Mouse (Mus musculus) lung, embryonic 14.5 days (tissue): ENCODE measurements around the gene Fbxl14. TPM values are rescaled to one million over a fixed set of nuclear protein-coding genes. Genes with fewer than 3 reads are reported as not detected.
"Not testable (repeated sequence)": the region's sequence is repeated elsewhere in the genome, so short reads cannot be mapped to it uniquely, and the experiment has no call there.

Experiments used
- ATAC-seq: fragments of 200-750 bp; cut with Nextera tagmentation; 2 replicates; pipeline ENCODE4 v1.8.0; 2017; ENCODE audit warnings: mild to moderate bottlenecking, moderate TSS enrichment, moderate library complexity; ENCODE audit not compliant: insufficient read depth
- DNase-seq: peaks from one replicate; pipeline ENCODE4 v3.0.0-alpha.2; 2015
- H3K27ac ChIP-seq: fragments of 300-500 bp; sonication (generic); 2 replicates; pipeline ENCODE4 v1.5.1; 2014; ENCODE audit warnings: low read depth, mild to moderate bottlenecking, moderate library complexity
- H3K27me3 ChIP-seq: fragments of 300-500 bp; sonication (generic); 2 replicates; pipeline ENCODE4 v1.6.1; 2014; ENCODE audit warnings: low read length, control low read depth; ENCODE audit not compliant: insufficient read depth
- H3K36me3 ChIP-seq: fragments of 300-500 bp; sonication (generic); 2 replicates; pipeline ENCODE4 v1.6.1; 2014; ENCODE audit warnings: control low read depth; ENCODE audit not compliant: insufficient read depth
- H3K4me1 ChIP-seq: fragments of 300-500 bp; sonication (generic); 2 replicates; pipeline ENCODE4 v1.6.1; 2014; ENCODE audit warnings: antibody characterized with exemption, control low read depth; ENCODE audit not compliant: insufficient read depth
- H3K4me2 ChIP-seq: fragments of 300-500 bp; sonication (generic); 2 replicates; pipeline ENCODE4 v1.6.1; 2014; ENCODE audit warnings: mild to moderate bottlenecking
- H3K4me3 ChIP-seq: fragments of 300-500 bp; sonication (generic); 2 replicates; pipeline ENCODE4 v1.5.1; 2014; ENCODE audit warnings: low read depth, low read length
- H3K9ac ChIP-seq: fragments of 300-500 bp; sonication (generic); 2 replicates; pipeline ENCODE4 v1.6.1; 2014
- H3K9me3 ChIP-seq: fragments of 300-500 bp; sonication (generic); 2 replicates; pipeline ENCODE4 v1.6.1; 2016; ENCODE audit warnings: low read depth, low read length, control low read depth
- CTCF ChIP-seq: IDR thresholded peaks from 2 replicates; pipeline ENCODE4 v1.5.1; 2016; ENCODE audit warnings: antibody characterized with exemption, low read depth
- WGBS: fragments of 180-500 bp; shearing (Covaris S2); extraction: QIAGEN DNeasy Blood & Tissue Kit; methylation state at CpG from one replicate; pipeline ENCODE4 v1.1.7; 2014; 5-methylcytosine and 5-hydroxymethylcytosine counted together
- polyA plus RNA-seq: library from polyadenylated mRNA; unstranded; fragments of >200 nt; fragmentation: Nextera tagmentation; extraction: Ambion mirVana; gene quantifications from 2 replicates; pipeline ENCODE4 v1.2.1, GENCODE M21; 2014

Fbxl14 gene
- polyA plus RNA-seq, 1 experiment from 2014 or later = 6.2 TPM

DNA sequence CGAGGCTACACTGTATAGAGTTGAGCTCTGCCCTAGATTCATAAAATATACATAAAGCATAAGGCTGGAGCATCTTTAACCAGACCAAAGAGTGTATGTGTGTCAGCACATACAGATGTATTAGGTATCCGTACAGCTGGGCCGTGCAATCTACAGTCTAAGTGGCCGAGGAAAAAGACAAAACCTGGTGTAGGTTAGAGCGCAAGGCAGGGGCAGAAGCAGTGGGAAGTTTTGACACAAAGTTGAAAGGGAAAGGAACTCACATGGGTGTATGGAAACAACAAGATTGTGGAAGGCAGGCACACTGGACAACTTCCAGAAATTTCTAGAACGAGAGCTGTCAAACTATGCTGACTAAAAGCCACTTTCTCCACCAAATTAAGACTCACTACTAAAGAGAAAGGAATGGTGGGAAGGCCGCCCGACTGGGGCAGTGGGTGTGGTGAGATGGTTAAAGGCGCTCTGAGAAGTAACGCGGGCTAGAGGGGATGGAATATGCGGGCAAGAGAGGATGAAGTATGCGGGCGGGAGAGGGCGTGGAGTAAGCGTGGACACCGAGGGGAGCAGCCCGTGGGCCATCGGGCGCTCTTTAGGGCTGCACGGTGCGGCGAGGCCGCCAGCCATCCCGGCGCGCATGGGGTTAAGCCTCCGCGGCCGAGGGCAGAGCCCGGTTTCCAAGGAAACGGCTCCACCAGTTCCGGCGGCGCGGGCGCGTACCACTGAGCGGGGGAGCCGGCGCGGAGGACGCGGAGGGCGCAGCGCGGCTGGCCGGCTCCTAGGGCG lies 717 bp upstream of the Fbxl14 start:
- Histone ChIP-seq H3K9ac (peak overlapping the region; percentile 92), H3K9me3 (no peaks in the 10 kb centered on the region), H3K4me2 (peak overlapping the region; percentile 100), H3K27me3 (no peaks in the 10 kb centered on the region), H3K36me3 (peaks cover 17% of the 10 kb centered on the region), H3K27ac (peak overlapping the region; percentile 97), H3K4me3 (peak overlapping the region; percentile 86), H3K4me1 (peaks cover 9% of the 10 kb centered on the region; the same call in 1 of the 2 replicates)
- peak; percentile 96 for DNase-seq
- under 1% methylated on average over 49 of the region's 49 CpGs for WGBS
- ATAC-seq = peak; percentile 91
- no peak for TF ChIP-seq CTCF

DNA sequence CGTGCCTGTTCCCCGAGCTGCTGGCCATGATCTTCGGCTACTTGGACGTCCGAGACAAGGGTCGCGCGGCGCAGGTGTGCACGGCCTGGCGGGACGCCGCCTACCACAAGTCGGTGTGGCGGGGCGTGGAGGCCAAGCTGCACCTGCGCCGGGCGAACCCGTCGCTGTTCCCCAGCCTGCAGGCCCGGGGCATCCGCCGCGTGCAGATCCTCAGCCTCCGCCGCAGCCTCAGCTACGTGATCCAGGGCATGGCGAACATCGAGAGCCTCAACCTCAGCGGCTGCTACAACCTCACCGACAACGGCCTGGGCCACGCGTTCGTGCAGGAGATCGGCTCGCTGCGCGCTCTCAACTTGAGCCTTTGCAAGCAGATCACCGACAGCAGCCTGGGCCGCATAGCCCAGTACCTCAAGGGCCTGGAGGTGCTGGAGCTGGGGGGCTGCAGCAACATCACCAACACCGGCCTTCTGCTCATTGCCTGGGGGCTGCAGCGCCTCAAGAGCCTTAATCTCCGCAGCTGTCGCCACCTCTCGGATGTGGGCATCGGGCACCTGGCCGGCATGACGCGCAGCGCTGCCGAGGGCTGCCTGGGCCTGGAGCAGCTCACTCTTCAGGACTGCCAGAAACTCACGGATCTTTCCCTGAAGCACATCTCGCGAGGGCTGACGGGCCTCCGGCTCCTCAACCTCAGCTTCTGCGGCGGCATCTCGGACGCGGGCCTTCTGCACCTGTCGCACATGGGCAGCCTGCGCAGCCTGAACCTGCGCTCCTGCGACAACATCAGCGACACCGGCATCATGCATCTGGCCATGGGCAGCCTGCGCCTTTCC lies 623 bp downstream of the Fbxl14 start:
- peak overlapping the region; percentile 86 for H3K4me3 ChIP-seq
- H3K27ac ChIP-seq = peak overlapping the region; percentile 97
- WGBS = under 1% methylated on average over 68 of the region's 70 CpGs
- H3K36me3 ChIP-seq = peaks cover 29% of the 10 kb centered on the region
- no peaks in the 10 kb centered on the region for H3K9me3 ChIP-seq
- 0 out of 2 replicates have a peak, but pooled peaks have one; percentile 1 for TF ChIP-seq CTCF
- H3K4me2 ChIP-seq = peak overlapping the region; percentile 100
- ATAC-seq = peak; percentile 3
- no peaks in the 10 kb centered on the region for H3K27me3 ChIP-seq
- H3K9ac ChIP-seq = peak overlapping the region; percentile 92
- H3K4me1 ChIP-seq = peaks cover 9% of the 10 kb centered on the region; the same call in 1 of the 2 replicates
- peak; percentile 65 for DNase-seq

DNA sequence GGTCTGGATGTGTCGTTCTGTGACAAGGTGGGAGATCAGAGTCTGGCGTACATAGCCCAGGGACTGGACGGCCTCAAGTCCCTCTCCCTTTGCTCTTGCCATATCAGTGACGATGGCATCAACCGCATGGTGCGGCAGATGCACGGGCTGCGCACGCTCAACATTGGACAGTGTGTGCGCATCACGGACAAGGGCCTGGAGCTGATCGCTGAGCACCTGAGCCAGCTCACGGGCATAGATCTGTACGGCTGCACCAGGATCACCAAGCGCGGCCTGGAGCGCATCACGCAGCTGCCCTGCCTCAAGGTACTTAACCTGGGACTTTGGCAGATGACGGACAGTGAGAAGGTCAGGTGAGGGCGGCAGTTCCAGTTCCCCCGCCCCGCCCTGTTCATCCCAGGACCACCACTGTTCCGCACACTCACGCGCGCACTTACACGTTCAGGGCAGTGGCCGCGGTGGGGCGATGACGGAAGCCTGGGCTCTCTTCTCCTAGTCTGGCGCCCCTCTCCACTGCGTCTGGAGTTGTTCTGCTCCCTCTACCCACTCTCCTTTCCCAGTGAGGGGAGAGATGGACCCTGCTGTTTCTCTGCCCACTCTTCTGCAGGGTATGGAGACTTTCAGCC lies 1.4 kb downstream of the Fbxl14 start:
- H3K27me3 ChIP-seq = no peaks in the 10 kb centered on the region
- peaks cover 9% of the 10 kb centered on the region; the same call in 1 of the 2 replicates for H3K4me1 ChIP-seq
- peak overlapping the region; percentile 92 for H3K9ac ChIP-seq
- WGBS = 1% methylated on average over 33 of the region's 33 CpGs
- peak; percentile 11; the same call in 1 of the 2 replicates for TF ChIP-seq CTCF
- no peak overlapping the region; the same call in 1 of the 2 replicates for H3K27ac ChIP-seq
- no peaks in the 10 kb centered on the region for H3K9me3 ChIP-seq
- peak; percentile 59 for DNase-seq
- no peak for ATAC-seq
- peak overlapping the region; percentile 100 for H3K4me2 ChIP-seq
- H3K36me3 ChIP-seq = peaks cover 31% of the 10 kb centered on the region
- peak overlapping the region; percentile 86 for H3K4me3 ChIP-seq

DNA sequence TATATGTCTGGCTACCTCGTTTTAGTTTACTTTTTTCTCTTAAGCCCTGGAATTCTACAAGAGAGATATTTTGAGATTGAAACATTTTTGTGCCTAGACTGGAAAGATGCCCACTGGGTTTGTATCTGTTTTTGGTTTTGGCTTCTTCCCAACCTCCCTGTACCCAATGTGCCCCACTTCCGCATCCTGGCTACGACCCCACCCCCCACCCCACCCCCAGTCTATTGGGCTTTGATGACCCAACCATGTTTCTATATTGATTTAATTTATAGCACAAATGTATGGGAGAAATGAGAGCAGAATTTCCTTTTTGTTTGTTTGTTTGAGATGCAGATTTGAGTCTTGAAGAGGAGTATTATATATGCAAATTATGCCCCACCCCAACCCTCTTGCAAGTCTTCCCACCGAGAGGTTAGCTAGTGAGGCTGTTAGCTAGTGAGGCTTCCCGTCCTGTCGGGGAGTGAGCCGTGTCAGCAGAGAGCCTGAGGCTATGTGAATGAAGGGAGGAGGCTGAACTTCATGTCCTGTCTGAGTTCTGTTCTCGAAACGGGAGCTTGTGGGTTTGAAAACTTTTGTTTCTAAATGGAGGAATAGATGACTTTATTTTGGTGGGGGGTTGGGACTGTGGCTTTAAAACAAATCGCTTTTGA lies 2.4 kb downstream of the Fbxl14 start:
- H3K4me1 ChIP-seq, ATAC-seq, H3K9me3 ChIP-seq, H3K27ac ChIP-seq, H3K27me3 ChIP-seq: not testable (repeated sequence)
- H3K9ac ChIP-seq = peak overlapping the region; percentile 16; the same call in 1 of the 2 replicates
- DNase-seq = peak; percentile 50
- H3K36me3 ChIP-seq = peaks cover 31% of the 10 kb centered on the region
- H3K4me3 ChIP-seq = peak overlapping the region; percentile 86
- 3% methylated on average over 10 of the region's 10 CpGs for WGBS
- peak overlapping the region; percentile 100 for H3K4me2 ChIP-seq

DNA sequence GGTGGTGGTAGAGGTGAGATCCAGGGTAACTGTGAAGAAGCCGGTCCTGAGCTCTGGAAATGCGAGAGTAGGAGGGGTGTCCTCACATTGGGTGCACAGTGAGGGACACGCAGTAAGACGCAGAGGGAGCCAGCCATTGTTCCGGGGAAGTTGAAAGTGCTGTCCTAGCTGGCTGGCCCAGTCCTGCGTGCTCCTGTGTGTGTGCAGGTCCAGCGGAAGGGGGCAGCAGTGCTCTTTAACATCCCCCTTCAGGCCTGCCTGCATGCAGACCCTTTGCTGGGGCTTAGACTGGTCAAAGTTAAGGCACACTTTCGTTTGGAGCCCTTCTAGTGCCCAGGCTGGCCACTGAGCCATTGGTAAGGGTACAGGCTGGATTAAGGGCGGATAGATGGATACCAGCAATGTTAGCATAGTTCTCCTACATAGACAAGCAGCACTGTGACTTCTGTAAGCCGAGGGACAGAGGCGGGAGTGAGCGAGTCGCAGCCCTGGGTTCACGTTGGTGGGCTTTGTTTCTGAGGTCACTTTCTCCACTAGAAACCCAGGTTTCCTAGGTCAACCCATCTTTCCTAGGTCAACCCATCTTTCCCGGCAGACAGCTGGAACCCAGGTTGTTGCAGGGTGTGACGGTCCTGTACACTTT lies 3.6 kb downstream of the Fbxl14 start:
- Histone ChIP-seq H3K27ac (no peak overlapping the region), H3K27me3 (no peaks in the 10 kb centered on the region), H3K9ac (peak overlapping the region; percentile 31; the same call in 1 of the 2 replicates), H3K4me2 (peak overlapping the region; percentile 100), H3K36me3 (peaks cover 31% of the 10 kb centered on the region), H3K4me3 (peak overlapping the region; percentile 86), H3K9me3 (no peaks in the 10 kb centered on the region), H3K4me1 (peaks cover 4% of the 10 kb centered on the region; the same call in 1 of the 2 replicates)
- TF ChIP-seq CTCF = peak; percentile 74
- ATAC-seq (no peak; the same call in 1 of the 2 replicates), DNase-seq (peak; percentile 79)
- 38% methylated on average over 16 of the region's 16 CpGs for WGBS

DNA sequence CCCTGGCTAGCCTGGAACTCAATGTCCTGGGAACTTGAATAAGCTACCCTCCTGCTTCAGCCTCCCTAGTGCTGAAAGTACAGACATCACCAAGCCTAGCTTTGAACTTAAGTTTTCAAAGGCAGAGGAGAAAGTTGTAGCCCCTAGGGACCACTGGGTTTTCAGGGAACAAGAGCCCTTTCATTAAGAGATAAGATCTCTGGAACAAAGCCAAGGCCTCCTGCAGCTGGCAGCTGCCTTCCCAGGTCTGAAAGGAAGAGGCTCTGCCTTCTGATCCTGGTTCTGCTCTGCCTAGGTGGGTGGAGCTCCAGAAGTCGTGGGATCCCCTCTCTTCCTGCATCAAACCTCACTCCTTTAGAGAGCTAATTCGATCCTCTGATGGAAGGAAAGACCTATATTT lies 6.0 kb downstream of the Fbxl14 start:
- H3K4me1 ChIP-seq = peaks cover 3% of the 10 kb centered on the region; the same call in 1 of the 2 replicates
- H3K9me3 ChIP-seq = no peaks in the 10 kb centered on the region
- no peaks in the 10 kb centered on the region for H3K27me3 ChIP-seq
- WGBS = 7% methylated on average over 2 of the region's 2 CpGs
- ATAC-seq (no peak), DNase-seq (peak; percentile 74)
- no peak overlapping the region for H3K27ac ChIP-seq
- no peak overlapping the region for H3K9ac ChIP-seq
- H3K4me2 ChIP-seq = no peak overlapping the region
- H3K4me3 ChIP-seq = no peak overlapping the region
- peaks cover 29% of the 10 kb centered on the region for H3K36me3 ChIP-seq
- no peak for TF ChIP-seq CTCF
